Mouse (Mus musculus) liver, embryonic 12.5 days (tissue): ENCODE data around the gene Cfap61. TPM values are rescaled to one million over a fixed set of nuclear protein-coding genes. Genes with fewer than 3 reads are reported as not detected.

ENCODE experiments used
- ATAC-seq: fragments of 200-750 bp; cut with Nextera tagmentation; 2 replicates; pipeline ENCODE4 v1.8.0; 2017; ENCODE audit warnings: moderate number of reproducible peaks, mild to moderate bottlenecking, moderate library complexity
- H3K27ac ChIP-seq: fragments of 300-500 bp; sonication (generic); 2 replicates; pipeline ENCODE4 v1.5.1; 2016; ENCODE audit warnings: mild to moderate bottlenecking
- H3K27me3 ChIP-seq: fragments of 300-500 bp; sonication (generic); replicated peaks from 2 replicates; pipeline ENCODE4 v1.6.1; 2016; ENCODE audit warnings: mild to moderate bottlenecking, moderate library complexity
- H3K36me3 ChIP-seq: fragments of 300-500 bp; sonication (generic); 2 replicates; pipeline ENCODE4 v1.6.1; 2016; ENCODE audit warnings: mild to moderate bottlenecking, moderate library complexity
- H3K4me1 ChIP-seq: fragments of 300-500 bp; sonication (generic); 2 replicates; pipeline ENCODE4 v1.6.1; 2016
- H3K4me2 ChIP-seq: fragments of 300-500 bp; sonication (generic); 2 replicates; pipeline ENCODE4 v1.6.1; 2016; ENCODE audit warnings: mild to moderate bottlenecking, moderate library complexity
- H3K4me3 ChIP-seq: fragments of 300-500 bp; sonication (generic); 2 replicates; pipeline ENCODE4 v1.5.1; 2016; ENCODE audit warnings: mild to moderate bottlenecking, moderate library complexity
- H3K9ac ChIP-seq: fragments of 300-500 bp; sonication (generic); 2 replicates; pipeline ENCODE4 v1.6.1; 2016; ENCODE audit warnings: mild to moderate bottlenecking, moderate library complexity
- H3K9me3 ChIP-seq: fragments of 300-500 bp; sonication (generic); replicated peaks from 2 replicates; pipeline ENCODE4 v1.6.1; 2016; ENCODE audit warnings: mild to moderate bottlenecking, moderate library complexity
- WGBS: fragments of 180-500 bp; shearing (Covaris S2); methylation state at CpG from one replicate; pipeline ENCODE4 v1.1.7; 2016; ENCODE audit not compliant: insufficient replicate concordance; 5-methylcytosine and 5-hydroxymethylcytosine counted together
- polyA plus RNA-seq: library from polyadenylated mRNA; unstranded; fragments of >200 nt; fragmentation: Nextera tagmentation; extraction: Ambion mirVana; gene quantifications from 2 replicates; pipeline ENCODE4 v1.2.1, GENCODE M21; 2016

Cfap61 gene
- polyA plus RNA-seq, 1 experiment from 2014 or later = not detected

DNA sequence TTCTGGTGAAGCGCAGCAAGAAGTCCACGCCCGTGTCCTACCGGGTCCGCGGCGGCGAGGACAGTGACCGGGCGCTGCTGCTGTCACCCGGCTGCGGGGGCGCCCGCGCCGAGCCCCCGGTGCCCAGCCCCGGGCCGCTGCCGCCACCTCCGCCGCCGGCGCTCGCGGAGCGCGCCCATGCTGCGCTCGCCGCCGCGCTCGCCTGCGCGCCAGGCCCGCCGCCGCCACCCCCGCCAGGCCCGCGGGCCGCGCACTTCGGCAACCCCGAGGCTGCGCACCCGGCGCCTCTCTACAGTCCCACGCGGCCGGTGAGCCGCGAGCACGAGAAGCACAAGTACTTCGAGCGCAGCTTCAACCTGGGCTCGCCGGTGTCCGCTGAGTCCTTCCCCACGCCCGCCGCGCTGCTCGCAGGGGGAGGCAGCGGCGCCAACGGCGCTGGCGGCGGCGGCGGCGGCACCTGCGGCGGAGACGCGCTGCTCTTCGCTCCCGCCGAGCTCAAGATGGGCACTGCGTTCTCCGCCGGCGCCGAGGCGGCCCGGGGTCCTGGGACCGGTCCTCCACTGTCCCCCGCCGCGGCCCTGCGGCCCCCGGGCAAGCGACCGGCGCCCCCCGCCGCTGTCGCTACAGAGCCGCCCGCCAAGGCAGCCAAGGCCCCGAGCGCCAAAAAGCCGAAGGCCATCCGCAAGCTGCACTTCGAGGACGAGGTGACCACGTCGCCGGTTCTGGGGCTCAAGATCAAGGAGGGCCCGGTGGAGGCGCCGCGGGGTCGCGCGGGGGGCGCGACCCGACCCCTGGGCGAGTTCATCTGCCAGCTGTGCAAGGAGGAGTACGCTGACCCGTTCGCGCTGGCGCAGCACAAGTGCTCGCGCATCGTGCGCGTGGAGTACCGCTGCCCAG lies 287.9 kb downstream of the Cfap61 start:
- H3K4me2 ChIP-seq = peak overlapping the region; percentile 77
- H3K27ac ChIP-seq = no peak overlapping the region
- H3K9me3 ChIP-seq = no peaks in the 10 kb centered on the region
- no peak for ATAC-seq
- H3K9ac ChIP-seq = no peak overlapping the region
- WGBS = 1% methylated on average over 112 of the region's 133 CpGs
- H3K27me3 ChIP-seq = peaks cover 99% of the 10 kb centered on the region
- H3K4me1 ChIP-seq = peaks cover 30% of the 10 kb centered on the region
- H3K4me3 ChIP-seq = peak overlapping the region; percentile 53
- H3K36me3 ChIP-seq = no peaks in the 10 kb centered on the region

DNA sequence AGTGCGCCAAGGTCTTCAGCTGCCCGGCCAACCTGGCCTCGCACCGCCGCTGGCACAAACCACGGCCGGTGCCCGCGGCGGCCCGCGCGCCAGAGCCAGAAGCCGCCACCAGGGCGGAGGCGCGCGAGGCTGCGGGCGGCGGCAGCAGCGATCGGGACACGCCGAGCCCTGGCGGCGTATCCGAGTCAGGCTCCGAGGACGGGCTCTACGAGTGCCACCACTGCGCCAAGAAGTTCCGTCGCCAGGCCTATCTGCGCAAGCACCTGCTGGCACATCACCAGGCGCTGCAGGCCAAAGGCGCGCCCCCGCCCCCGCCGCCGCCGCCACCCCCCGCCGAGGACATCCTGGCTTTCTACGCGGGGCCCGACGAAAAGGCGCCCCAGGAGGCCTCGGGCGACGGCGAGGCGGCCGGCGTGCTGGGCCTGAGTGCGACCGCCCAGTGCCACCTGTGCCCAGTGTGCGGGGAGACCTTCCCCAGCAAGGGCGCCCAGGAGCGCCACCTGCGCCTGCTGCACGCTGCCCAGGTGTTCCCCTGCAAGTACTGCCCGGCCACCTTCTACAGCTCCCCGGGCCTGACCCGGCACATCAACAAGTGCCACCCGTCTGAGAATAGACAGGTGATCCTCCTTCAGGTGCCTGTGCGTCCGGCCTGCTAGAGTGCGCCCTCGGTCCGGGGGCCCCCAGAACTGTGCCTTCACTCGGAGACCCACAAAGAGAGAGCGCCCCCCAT lies 288.8 kb downstream of the Cfap61 start:
- no peak for ATAC-seq
- no peak overlapping the region for H3K9ac ChIP-seq
- H3K4me1 ChIP-seq = peaks cover 25% of the 10 kb centered on the region
- H3K9me3 ChIP-seq = no peaks in the 10 kb centered on the region
- peaks cover 99% of the 10 kb centered on the region for H3K27me3 ChIP-seq
- peak overlapping the region; percentile 77 for H3K4me2 ChIP-seq
- WGBS = 3% methylated on average over 74 of the region's 75 CpGs
- no peak overlapping the region for H3K27ac ChIP-seq
- peak overlapping the region; percentile 53 for H3K4me3 ChIP-seq
- no peaks in the 10 kb centered on the region for H3K36me3 ChIP-seq

DNA sequence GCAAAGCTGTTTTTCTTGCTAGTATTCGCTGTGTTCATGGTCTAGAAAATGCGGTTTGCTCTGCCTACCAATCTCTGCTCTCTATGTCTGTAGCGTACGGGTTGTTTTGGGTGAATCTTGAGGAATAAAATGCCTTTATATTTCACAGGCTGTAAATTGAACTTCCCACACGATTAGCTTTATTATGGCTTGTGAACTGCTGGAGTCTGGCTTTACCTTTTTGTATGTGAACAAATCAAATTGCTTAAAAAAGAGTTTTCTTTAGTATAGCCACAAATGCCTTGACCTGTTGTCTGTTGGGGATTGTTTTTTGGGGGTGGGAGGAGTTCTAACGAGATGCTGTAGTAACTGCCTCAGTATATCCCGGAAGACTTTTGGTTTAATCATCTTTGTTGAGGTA lies 289.6 kb downstream of the Cfap61 start:
- 21% methylated on average over 7 of the region's 7 CpGs for WGBS
- H3K36me3 ChIP-seq = no peaks in the 10 kb centered on the region
- H3K27ac ChIP-seq = no peak overlapping the region
- no peaks in the 10 kb centered on the region for H3K9me3 ChIP-seq
- H3K4me2 ChIP-seq = no peak overlapping the region
- H3K27me3 ChIP-seq = peaks cover 99% of the 10 kb centered on the region
- H3K9ac ChIP-seq = no peak overlapping the region
- peaks cover 25% of the 10 kb centered on the region for H3K4me1 ChIP-seq
- ATAC-seq = no peak
- H3K4me3 ChIP-seq = no peak overlapping the region

DNA sequence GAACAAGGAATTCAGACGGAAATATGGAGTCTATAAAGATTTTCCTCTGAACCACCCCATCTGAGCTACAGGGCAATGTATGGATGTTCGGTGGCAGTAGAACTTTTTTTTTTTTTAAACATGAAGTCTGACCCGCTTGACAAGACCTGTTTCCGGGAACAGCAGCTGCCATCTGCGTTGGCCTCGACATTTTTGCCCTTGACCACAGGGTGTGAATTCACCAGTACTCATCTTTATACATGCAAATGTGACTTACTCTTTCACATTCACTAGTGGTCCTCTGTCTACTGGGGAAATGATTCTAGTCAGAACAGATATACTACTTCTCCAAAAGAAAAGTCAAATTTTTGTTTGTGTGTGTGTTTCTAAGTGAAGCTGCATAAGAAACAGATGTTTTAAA lies 291.2 kb downstream of the Cfap61 start:
- no peak overlapping the region for H3K4me2 ChIP-seq

DNA sequence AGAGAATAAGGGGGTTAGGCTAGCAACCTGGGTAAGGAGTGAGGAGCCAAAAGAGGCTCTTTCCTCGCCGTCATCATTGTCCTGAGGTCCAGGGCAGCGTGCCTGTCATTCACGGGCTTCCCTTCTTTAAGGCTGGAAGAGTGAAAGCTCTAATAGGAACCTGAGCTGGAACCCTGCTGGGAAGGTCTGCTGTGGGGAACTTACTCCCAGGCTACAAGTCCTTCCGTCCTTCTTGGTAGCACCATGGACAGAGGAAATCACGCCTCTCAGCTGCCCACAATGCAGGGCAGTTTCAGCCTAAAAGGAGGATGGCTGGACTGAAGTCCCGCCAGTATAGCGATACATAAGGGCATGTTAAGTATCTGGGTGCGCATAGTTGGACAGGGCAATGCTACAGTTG lies 291.9 kb downstream of the Cfap61 start:
- H3K9me3 ChIP-seq = no peaks in the 10 kb centered on the region
- H3K36me3 ChIP-seq = no peaks in the 10 kb centered on the region
- WGBS = 5% methylated on average over 9 of the region's 9 CpGs
- no peak overlapping the region for H3K27ac ChIP-seq
- peaks cover 77% of the 10 kb centered on the region for H3K27me3 ChIP-seq
- no peak overlapping the region for H3K4me3 ChIP-seq
- no peak for ATAC-seq
- H3K9ac ChIP-seq = no peak overlapping the region
- peaks cover 17% of the 10 kb centered on the region for H3K4me1 ChIP-seq
- no peak overlapping the region for H3K4me2 ChIP-seq

More for the DNA sequence above, 291.2 kb downstream of the Cfap61 start:
- H3K27ac ChIP-seq = no peak overlapping the region
- H3K27me3 ChIP-seq = peaks cover 83% of the 10 kb centered on the region
- peaks cover 24% of the 10 kb centered on the region for H3K4me1 ChIP-seq
- H3K4me3 ChIP-seq = no peak overlapping the region
- H3K9ac ChIP-seq = no peak overlapping the region
- ATAC-seq = no peak
- 12% methylated on average over 6 of the region's 6 CpGs for WGBS
- H3K9me3 ChIP-seq = no peaks in the 10 kb centered on the region
- no peaks in the 10 kb centered on the region for H3K36me3 ChIP-seq

DNA sequence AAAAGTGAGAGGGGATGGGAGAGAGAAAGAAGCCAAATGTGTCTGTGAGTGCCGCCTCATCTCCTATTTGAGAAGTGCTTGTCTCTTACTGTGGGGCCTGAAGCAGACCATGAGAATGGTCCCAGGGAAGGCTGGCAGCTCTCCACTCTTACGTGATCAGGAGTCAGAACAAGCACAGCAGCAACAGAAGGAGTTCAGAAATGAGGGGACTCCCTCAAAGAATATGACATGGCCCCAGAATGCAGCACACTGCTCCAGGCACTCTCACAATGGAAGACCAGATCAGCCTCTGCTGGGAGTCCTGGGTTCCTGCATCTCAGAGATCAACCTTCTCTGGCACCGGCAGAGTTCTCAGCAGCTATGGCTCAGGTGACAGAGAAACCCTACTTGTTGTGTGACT lies 293.1 kb downstream of the Cfap61 start:
- ATAC-seq = no peak
- 50% methylated on average over 3 of the region's 3 CpGs for WGBS
- no peaks in the 10 kb centered on the region for H3K36me3 ChIP-seq
- H3K9me3 ChIP-seq = no peaks in the 10 kb centered on the region
- H3K9ac ChIP-seq = no peak overlapping the region
- H3K27me3 ChIP-seq = peaks cover 65% of the 10 kb centered on the region
- no peak overlapping the region for H3K27ac ChIP-seq
- H3K4me2 ChIP-seq = no peak overlapping the region
- H3K4me3 ChIP-seq = no peak overlapping the region
- H3K4me1 ChIP-seq = peaks cover 9% of the 10 kb centered on the region

DNA sequence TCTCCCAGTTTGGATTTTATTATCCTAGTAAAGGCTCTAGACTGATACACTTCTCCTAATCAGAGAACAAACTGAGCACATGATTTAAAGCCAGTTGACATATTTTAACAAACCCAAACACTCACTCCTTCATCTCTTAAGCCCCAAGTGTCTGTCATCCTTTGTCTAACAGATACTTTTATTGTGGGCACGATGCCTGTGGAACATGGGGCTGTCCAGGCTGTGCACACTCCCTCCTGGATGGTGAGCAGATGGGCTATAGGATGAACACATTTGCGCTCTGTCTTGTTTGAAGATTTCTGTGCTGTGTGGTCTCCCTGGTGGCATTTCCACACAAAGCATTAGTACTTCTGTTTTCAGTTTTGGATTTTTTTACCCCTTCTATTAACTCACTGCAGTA lies 293.9 kb downstream of the Cfap61 start:
- 54% methylated on average over 2 of the region's 2 CpGs for WGBS
- no peak overlapping the region for H3K27ac ChIP-seq
- H3K36me3 ChIP-seq = no peaks in the 10 kb centered on the region
- H3K4me1 ChIP-seq = 0 out of 2 replicates have a peak, but pooled peaks cover under 1% of the 10 kb centered on the region
- H3K9me3 ChIP-seq = no peaks in the 10 kb centered on the region
- ATAC-seq = no peak
- H3K9ac ChIP-seq = no peak overlapping the region
- H3K4me2 ChIP-seq = no peak overlapping the region
- H3K4me3 ChIP-seq = no peak overlapping the region
- peaks cover 57% of the 10 kb centered on the region for H3K27me3 ChIP-seq

DNA sequence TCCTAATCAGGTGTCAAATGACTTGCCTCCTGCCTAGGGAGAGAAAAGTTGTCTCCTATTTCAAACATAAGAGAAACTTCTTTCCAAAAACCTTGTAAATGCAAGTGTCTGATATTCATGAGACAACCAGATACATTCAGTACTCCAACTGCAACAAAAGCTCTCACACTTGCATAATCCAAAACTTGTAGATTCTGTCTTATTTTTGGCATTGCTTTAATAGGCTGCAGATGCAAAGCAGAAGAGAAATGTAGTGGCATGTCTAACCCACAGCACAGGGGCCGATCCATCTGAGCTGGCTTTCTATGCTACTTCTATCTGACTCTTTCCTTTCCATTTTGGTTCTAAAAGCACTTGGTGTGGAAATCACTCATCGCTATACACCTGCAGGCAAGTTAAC lies 296.9 kb downstream of the Cfap61 start:
- no peak overlapping the region for H3K4me2 ChIP-seq
- 79% methylated on average over 2 of the region's 2 CpGs for WGBS
- H3K9ac ChIP-seq = no peak overlapping the region
- no peaks in the 10 kb centered on the region for H3K9me3 ChIP-seq
- H3K36me3 ChIP-seq = no peaks in the 10 kb centered on the region
- H3K27ac ChIP-seq = no peak overlapping the region
- no peak for ATAC-seq
- H3K4me3 ChIP-seq = no peak overlapping the region
- peaks cover 27% of the 10 kb centered on the region for H3K27me3 ChIP-seq
- no peaks in the 10 kb centered on the region for H3K4me1 ChIP-seq

DNA sequence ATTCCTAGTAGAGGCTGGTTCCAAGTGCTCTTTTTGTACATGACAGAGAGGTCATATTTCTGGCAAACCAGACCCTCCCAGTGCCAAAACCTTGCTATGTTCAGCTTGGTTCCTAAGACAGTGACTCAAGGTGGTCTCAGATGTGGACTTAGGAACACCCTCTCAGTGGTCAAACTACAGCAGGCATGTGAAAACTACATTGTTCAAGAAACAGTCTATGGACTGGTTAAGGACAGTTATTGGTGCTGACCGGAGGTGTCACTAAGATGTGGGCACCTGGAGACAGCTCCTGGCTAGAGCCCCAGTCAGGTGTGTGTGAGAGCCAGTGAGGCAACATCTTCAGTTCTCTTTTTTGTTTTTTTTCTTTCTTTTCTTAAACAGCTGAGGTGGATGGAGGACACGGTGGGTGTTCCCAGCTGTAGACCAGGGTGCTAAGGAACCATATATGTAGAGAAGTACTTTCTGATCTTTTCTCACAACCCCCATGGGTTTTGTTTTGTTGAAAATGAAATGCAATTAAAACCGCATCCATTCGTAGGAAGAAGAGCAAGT lies 304.7 kb downstream of the Cfap61 start:
- H3K4me3 ChIP-seq = no peak overlapping the region
- H3K36me3 ChIP-seq = no peaks in the 10 kb centered on the region
- H3K4me2 ChIP-seq = no peak overlapping the region
- H3K9ac ChIP-seq = no peak overlapping the region
- ATAC-seq = no peak
- no peaks in the 10 kb centered on the region for H3K9me3 ChIP-seq
- WGBS = 80% methylated on average over 4 of the region's 4 CpGs
- H3K27me3 ChIP-seq = 0 out of 2 replicates have a peak, but pooled peaks cover 4% of the 10 kb centered on the region
- no peaks in the 10 kb centered on the region for H3K4me1 ChIP-seq
- no peak overlapping the region for H3K27ac ChIP-seq

DNA sequence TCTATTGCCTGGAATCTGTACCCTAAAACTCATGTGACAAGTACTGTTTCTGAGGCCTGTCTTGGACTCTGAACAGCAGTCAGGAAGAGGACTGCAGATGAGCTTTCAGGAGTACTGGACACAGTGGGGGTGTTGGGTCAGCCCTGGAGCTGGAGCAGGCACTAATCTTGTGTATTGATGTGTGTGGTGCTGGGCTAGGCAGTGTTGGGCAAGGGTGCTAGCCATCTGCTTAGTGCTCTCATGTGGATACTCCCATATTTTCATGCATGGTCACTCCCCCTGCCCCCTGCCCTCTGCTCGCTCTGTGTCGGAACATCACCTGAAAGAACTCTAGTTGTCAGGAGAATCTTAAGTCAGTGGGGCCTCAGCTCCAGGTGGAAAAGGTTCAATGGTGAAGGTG lies 309.5 kb downstream of the Cfap61 start:
- Histone ChIP-seq H3K4me3 (no peak overlapping the region), H3K4me1 (no peaks in the 10 kb centered on the region), H3K27ac (no peak overlapping the region), H3K9me3 (no peaks in the 10 kb centered on the region), H3K36me3 (peaks cover 5% of the 10 kb centered on the region), H3K9ac (no peak overlapping the region), H3K4me2 (no peak overlapping the region), H3K27me3 (no peaks in the 10 kb centered on the region)
- WGBS = 84% methylated on average over 2 of the region's 2 CpGs
- no peak for ATAC-seq

DNA sequence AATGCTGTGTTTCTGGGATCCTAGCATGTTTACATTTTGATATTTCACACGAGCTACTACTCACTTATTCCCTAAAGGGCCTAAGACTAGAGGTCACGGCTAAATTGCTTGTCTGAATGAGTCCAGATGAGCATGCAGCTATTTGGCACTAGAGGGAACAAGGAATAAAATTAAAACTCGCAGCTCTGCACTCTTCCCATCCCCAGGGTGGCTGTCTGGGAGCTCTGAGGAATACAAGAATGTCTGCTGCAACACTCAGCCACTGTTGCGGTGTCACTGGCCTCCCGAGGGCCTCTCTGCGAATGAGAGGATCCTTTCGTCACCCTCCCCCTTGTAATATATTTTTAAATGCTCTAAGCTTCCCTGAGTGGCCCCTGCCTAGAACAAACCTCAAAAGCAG lies 310.8 kb downstream of the Cfap61 start:
- no peaks in the 10 kb centered on the region for H3K27me3 ChIP-seq
- no peaks in the 10 kb centered on the region for H3K4me1 ChIP-seq
- H3K4me3 ChIP-seq = no peak overlapping the region
- H3K9me3 ChIP-seq = no peaks in the 10 kb centered on the region
- no peak overlapping the region for H3K27ac ChIP-seq
- H3K9ac ChIP-seq = no peak overlapping the region
- H3K36me3 ChIP-seq = peaks cover 8% of the 10 kb centered on the region
- no peak for ATAC-seq
- 70% methylated on average over 7 of the region's 7 CpGs for WGBS
- H3K4me2 ChIP-seq = no peak overlapping the region

DNA sequence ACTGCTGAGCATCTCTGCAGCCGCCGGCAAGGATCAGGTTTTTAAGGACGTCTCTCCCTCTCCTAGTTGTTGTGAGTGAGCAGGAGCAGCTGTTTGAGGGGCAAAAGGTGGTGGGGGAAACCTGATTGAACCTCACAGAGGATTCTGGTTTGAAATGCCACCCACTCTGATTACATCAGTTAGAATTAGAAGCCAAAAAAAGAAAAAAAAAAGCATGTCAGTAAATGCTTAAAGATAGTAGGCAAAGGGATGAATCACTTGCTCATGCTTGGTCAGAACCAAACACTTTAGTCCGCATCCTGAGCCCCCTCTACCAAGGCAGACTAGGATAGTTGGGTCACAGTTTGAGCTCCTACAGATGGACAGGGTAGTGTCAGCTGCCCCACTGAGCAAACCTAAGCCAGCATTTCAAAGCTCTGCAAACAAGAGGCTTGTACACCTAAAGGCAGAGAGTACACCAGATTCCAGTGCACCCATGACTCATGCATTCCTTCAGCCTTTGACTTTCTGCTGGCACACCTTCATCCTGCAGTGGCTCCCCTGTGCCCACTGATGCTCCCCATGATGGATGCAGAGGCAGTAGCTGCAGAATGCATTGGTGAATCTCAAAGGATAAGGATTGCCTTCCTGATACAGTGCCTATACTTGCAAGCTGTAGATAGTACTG lies 312.0 kb downstream of the Cfap61 start:
- peaks cover 8% of the 10 kb centered on the region for H3K36me3 ChIP-seq
- H3K4me3 ChIP-seq = no peak overlapping the region
- no peak overlapping the region for H3K4me2 ChIP-seq
- H3K9ac ChIP-seq = no peak overlapping the region
- 74% methylated on average over 4 of the region's 4 CpGs for WGBS
- no peak overlapping the region for H3K27ac ChIP-seq
- no peaks in the 10 kb centered on the region for H3K4me1 ChIP-seq
- no peak for ATAC-seq
- H3K27me3 ChIP-seq = no peaks in the 10 kb centered on the region
- H3K9me3 ChIP-seq = no peaks in the 10 kb centered on the region
